Mouse (Mus musculus) stomach, postnatal 0 days (tissue): ENCODE data around the gene Mlh3.

Source experiments
- CTCF ChIP-seq: IDR thresholded peaks from 2 replicates; pipeline ENCODE4 v1.5.1; 2016; ENCODE audit warnings: antibody characterized with exemption, low read depth, mild to moderate bottlenecking, moderate library complexity
- EP300 ChIP-seq: optimal IDR thresholded peaks from 2 replicates; pipeline ENCODE3; 2016; ENCODE audit warnings: antibody characterized with exemption

GRCm38 (mm10) chr12:85288486-85289156 lies 18.2 kb upstream of the Mlh3 start, which contains the start of gene Zc2hc1c:
- TF ChIP-seq CTCF: no peak
- TF ChIP-seq EP300: no peak
